Mouse (Mus musculus) frontal cortex, adult 2 months (tissue): Measurements from ENCODE around the gene Pth2r. TPM values are rescaled to one million over a fixed set of nuclear protein-coding genes. Genes with fewer than 3 reads are reported as not detected.

ENCODE experiments used
- DNase-seq, 2 experiments: peaks; one replicate each; pipeline ENCODE4 v3.0.0; 2022; ENCODE audit warnings: low spot score in 1 of 2; ENCODE audit errors: extremely low spot score in 1 of 2
- polyA plus RNA-seq: library from polyadenylated mRNA; depleted of rRNA; stranded (reverse); fragments of >200 nt; gene quantifications from 2 replicates; pipeline ENCODE4 v1.2.3, GENCODE M21; 2012; rRNA removed

Gene Pth2r
- polyA plus RNA-seq: 0.74 and 1.9 TPM in 2 replicates

DNA sequence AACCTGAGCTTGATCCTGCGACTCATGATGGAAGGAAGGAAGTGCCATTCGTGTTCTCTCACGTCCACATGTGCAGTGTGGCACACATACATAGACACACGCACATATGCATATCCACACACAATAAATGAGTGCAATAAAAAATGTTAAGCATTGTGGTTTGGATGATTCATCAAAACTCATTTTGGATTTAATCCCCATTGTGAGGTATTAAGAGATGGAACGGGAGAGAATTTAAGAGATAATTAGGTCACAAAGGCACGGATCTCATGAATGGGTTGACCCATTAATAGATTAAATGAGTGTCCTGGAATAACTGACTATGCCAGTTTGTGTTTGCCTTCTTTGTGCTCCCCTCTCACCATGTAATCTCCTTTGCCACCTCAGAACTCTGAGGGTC lies at the start of gene Pth2r:
TSS of gene Pth2r (plus strand) at position 301 of the 400 bp plus-strand sequence.
- no peak for DNase-seq

- DNase-seq: no peak
Measured at GRCm38 (mm10) chr1:65237712-65238111, 44.1 kb upstream of the Pth2r start.

DNA sequence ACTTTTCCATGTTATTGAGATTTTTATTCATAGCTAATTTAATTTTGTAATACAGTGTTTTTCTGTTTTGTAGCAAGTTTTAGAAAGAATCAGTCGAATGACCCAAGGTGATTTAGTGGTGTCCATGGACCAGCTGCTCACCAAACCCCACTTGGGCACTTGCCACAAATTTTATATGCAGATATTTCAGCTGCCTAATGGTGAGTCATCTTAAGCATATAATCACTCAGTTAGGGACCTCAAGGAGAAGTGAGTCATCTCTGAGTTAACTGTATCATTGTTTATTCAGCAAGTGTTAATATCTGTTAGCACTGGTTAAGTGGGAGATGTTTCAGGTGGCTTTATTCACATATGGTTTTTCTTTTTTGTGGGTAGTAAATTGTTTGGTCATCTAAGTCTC lies 36.2 kb upstream of the Pth2r start:
- no peak for DNase-seq

DNA sequence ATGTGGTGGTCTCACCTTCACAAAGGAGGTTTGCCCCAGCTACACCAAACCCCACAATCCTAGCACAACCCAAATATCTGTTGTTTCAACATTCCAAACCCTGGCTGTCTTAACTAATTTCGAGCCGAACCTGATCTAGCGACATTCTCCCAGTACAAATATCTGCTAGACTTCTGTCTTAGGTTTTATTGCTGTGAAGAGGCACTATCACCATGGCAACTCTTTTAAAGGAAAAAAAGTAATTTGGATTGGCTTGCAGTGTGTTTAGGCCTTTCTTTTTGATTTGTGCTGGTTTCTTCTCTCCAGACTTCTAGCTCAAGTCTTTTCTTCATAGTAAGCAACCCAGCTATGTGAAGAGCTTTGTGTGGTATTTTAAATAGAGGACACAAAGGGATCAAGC lies 1.4 kb upstream of the Pth2r start:
- peak in 1 of 2 experiments; percentile 23 for DNase-seq

DNA sequence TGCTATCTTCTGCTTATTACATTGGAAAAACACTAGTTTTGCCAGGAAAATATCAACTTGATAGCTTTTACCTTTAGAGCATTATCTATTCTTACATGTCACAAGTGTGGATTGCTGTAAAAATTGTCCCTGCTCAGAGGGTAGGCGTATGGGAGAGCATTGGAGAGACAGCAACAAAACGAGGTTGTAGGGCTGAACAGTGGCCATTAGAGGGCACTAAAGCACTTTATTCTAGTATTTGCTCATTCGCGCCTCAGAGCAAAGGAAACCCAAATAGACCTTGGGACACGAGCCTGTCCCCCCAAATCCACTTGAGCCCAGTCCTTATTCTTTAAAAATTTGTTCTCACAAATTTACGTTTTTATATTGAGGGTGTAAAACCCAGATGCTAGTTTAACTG lies 910 bp downstream of the Pth2r start:
- peak; percentile 41 to 89 for DNase-seq

DNA sequence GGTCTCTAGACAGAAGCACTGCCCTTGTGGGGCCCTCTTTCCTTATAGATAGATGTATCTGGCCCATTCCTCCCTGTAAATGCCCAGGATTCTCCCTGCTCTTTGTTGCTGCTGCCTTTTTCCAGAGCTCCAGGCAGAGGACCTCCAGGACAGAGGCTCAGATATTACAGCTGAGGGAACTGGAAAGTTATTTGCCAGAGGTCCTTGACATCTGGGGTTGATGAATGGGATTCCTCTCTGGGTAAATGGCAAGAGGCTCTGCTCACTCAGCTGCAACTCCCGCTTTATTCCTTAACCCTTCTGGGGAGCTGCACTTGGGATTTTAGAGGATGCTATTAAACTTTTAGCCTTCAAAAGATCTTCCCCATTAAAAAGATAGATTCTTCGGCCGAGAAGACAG lies 26.6 kb downstream of the Pth2r start:
- DNase-seq: no peak

- no peak for DNase-seq
Measured at GRCm38 (mm10) chr1:65311214-65311933, 29.5 kb downstream of the Pth2r start.

GRCm38 (mm10) chr1:65312118-65312517 lies 30.3 kb downstream of the Pth2r start:
- peak; percentile 16 to 86 for DNase-seq

DNA sequence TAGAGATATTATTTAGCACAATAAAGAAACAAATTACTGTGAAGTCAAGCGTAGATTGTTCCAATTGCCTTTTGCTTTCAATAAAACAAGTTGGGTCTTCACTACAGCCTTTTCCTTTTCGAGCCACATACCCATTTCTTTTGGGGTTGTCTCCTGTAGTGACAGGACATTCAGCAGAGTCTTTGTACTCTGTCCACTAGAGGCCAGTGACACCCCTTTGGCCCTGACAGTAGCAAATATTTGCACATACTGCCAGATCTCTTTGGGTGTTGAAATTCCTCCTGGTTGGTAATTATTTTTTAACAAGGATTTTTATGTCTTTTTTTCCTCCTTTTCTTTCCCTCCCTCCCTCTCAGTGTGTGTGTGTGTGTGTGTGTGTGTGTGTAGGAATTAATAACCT lies 31.0 kb downstream of the Pth2r start:
- DNase-seq: no peak

DNA sequence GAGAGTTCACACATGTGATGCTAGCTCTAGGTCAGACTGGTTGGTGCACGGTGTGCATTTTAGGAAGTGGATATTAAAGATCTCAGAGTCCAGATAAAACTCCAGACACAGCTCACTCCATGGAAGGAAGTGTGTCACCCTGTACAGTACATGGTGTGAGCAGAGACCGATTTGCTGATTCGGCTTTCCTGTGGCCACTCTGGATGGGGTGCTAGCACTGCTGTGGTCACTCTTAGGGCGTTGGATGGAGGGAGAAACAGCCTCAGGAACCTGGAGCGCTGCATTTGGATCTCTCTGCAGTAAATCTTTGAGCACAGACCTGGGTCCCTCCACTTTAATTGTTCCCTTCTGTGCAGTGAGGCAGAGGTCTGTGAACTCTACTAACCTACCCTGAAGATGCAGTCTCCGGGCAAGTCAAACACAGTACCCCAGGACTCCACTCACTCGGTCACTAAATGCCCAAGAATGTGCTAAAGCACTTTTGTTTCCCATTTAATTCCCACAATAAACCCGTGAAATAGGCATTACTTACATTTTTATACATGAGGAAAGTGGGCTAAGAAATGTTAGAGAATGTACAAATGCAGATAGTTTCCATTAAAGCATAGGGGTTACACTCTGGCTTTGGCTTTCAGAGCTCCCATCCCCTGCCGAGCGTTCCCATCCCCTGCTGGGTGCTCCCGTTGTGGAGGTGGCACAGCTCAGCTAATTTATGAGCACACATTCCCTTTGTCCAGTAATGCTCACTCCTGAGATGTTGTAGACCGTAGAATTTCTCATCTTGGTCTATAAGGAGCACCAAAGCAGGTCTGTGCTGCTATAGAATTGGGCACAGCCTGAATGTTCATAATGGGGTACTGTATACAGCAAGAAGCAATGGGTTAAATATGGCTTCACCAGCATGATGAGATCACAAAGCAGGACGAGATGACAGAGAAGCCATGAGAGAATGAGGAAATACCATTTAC lies 32.5 kb downstream of the Pth2r start:
- no peak for DNase-seq

DNA sequence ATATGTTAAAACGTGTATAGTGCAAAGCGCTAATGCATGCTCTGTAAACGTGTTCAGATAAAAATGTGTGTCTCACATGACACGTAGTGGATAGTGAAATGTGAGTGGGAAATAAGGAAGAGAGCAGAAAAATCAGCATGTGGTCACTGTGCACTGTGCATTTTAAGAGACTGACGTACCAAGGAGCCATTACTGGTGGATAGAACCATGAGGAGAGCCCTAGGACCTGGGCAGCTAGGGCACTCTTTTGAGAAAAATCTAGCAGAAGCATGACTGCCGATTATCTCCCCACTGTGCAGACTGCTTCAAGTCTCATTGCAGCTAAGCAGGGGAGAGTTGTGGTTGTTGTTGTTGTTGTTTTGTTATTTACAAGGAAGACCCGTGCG lies 33.2 kb downstream of the Pth2r start:
- DNase-seq: no peak

- peak; percentile 79 to 81 for DNase-seq
Measured at GRCm38 (mm10) chr1:65334026-65334425, 52.2 kb downstream of the Pth2r start.

GRCm38 (mm10) chr1:65337768-65338167 lies 55.9 kb downstream of the Pth2r start:
- no peak for DNase-seq

DNA sequence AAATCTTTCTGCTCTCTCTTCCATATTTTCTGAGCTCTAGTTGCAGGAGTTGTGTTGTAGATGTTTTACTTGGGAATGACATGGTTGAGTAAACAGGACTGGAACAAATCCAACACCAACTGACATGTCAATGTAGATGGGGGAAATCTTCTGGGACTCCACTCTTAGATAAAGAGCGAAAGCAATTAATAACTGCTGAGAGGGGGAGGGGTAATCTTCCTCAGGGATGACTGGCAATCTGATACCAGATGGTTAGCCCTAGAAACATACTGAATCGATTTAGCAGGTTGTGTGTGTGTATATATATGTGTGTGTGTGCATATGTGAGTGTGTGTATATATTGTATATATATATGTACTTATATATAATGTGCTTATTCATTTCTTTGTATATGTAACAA lies 58.4 kb downstream of the Pth2r start:
- DNase-seq: no peak

DNA sequence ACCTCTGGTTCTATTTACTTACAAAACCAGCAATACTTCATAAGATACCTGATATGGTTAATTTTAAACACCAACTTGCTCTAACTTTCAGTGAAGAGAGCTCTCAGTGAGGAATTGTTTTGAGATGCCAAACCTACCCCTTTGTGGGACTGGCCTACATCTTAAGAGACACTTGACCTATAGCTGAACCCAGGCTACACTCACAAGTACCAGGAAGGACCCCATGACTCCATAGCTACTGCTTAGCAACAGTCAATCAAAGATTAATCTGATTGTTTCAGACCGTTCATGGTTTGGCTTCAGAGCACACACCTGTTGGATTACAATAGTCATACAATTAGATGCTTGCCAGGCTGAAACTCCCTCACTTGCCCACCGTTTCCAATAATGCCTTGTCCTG lies 71.1 kb downstream of the Pth2r start:
- no peak for DNase-seq

DNA sequence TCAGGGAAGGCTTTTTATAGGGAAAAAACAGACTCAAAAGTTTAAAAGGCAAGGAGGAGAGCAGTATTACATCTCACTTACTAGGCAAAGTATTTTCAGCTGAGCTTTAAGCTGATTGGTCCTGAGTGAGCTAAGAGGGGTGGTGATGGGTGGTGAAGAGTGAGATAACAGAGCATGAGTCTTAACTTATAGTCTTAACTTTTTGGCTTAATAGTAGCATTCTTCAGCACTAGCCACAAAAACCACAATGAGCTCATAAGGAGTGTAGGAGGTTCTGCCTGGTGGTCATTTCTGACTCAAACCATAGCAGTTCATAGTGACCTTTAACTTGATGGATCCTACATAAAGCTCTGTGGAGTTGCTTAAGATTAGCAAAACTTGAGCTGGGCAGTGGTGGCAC lies 72.3 kb downstream of the Pth2r start:
- no peak for DNase-seq

DNA sequence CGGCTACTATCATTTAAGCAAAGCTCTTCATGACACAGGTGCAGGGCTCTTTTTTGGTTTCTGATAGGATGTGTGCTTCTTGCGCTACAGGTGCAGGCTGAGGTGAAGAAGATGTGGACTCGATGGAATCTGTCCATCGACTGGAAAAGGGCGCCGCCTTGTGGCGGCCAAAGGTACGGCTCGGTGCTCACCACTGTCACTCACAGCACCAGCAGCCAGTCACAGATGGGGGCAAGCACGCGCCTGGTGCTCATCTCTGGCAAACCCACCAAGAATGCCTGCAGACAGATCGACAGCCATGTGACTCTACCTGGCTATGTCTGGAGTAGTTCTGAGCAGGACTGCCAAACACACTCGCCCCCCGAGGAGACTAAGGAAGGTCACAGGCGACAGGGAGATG lies 106.5 kb downstream of the Pth2r start:
- peak in 1 of 2 experiments; percentile 28 for DNase-seq

GRCm38 (mm10) chr1:65389621-65390020 lies 107.8 kb downstream of the Pth2r start:
- peak in 1 of 2 experiments; percentile 4 for DNase-seq

- DNase-seq: no peak
Measured at GRCm38 (mm10) chr1:65407441-65407840, 125.6 kb downstream of the Pth2r start.

DNA sequence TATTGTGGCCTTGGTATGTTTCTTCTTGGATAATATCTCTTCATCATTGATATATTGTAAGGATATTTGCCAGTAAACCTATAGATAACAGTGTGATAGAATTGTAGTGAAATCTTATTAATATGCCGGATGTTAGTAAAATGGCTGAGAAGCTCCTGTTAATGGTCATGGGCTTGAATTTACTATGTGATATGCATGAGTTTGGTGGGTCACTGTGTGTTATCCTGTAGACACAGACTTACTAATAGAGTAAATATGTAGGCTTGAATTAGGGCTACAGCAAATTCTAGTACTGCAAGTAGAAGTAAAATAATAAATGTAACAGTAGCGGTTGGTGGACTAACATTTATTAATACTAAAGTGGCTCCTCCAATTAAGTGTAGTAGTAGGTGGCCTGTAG lies 139.1 kb downstream of the Pth2r start:
- DNase-seq: no peak

DNA sequence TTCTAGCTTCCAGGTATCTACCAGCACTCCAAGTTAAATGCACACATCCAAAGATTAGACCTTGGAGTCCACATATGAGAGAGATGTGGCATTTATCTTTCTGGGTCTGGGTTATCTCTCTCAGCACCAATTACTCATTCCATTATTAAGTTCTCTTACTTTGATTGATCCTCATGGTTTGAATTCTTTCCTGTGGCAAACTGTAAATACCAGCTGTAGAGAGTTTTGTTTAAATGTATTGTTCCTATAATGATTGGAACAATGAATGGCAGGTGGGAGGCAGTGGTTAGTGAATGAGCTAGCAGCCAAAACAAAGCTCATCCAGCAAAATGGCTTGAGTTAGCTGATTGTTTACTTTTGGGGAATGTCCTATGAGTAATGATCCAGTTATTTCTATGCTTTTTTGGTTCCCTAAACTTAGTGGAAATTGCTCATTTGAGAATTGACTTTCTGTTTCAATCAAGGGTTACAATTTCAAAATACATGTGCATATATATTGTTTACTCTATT lies 140.7 kb downstream of the Pth2r start:
- no peak for DNase-seq
